Mouse (Mus musculus): ENCODE data around the gene Rad50. TPM values are rescaled to one million over a fixed set of nuclear protein-coding genes. Genes with fewer than 3 reads are reported as not detected.

The Rad50 gene
- total RNA-seq, 2 experiments from 2014 or later: 12.1 to 17.1 TPM

GRCm38 (mm10) chr11:53699351-53699750, 7.8 kb downstream of the Rad50 start:
- no peak for DNase-seq

GRCm38 (mm10) chr11:53698521-53698920, 8.6 kb downstream of the Rad50 start:
- no peak for DNase-seq

GRCm38 (mm10) chr11:53691979-53692378, 15.1 kb downstream of the Rad50 start:
- no peak for DNase-seq

- no peak for DNase-seq
Measured at GRCm38 (mm10) chr11:53682994-53683530, 24.1 kb downstream of the Rad50 start.

GRCm38 (mm10) chr11:53682170-53682569, 24.9 kb downstream of the Rad50 start:
- DNase-seq: no peak

- DNase-seq: no peak
Measured at GRCm38 (mm10) chr11:53681686-53682085, 25.4 kb downstream of the Rad50 start.

GRCm38 (mm10) chr11:53680141-53680540, 27.0 kb downstream of the Rad50 start:
- no peak for DNase-seq

GRCm38 (mm10) chr11:53671414-53671813, 35.7 kb downstream of the Rad50 start:
- DNase-seq: no peak

- no peak for DNase-seq
Measured at GRCm38 (mm10) chr11:53664091-53664490, 43.0 kb downstream of the Rad50 start.

- DNase-seq: no peak
Measured at GRCm38 (mm10) chr11:53662794-53663674, 44.1 kb downstream of the Rad50 start.

GRCm38 (mm10) chr11:53657828-53658227, 49.3 kb downstream of the Rad50 start:
- no peak for DNase-seq

GRCm38 (mm10) chr11:53657381-53657780, 49.7 kb downstream of the Rad50 start:
- no peak for DNase-seq

- no peak for DNase-seq
Measured at GRCm38 (mm10) chr11:53656558-53657202, 50.4 kb downstream of the Rad50 start.

GRCm38 (mm10) chr11:53655043-53655442, 52.1 kb downstream of the Rad50 start:
- no peak for DNase-seq

GRCm38 (mm10) chr11:53652427-53652826, 54.7 kb downstream of the Rad50 start:
- no peak for DNase-seq

GRCm38 (mm10) chr11:53651441-53651840, 55.7 kb downstream of the Rad50 start:
- DNase-seq: no peak

- DNase-seq: no peak
Measured at GRCm38 (mm10) chr11:53644017-53644416, 63.1 kb downstream of the Rad50 start.

GRCm38 (mm10) chr11:53642744-53643279, 64.3 kb downstream of the Rad50 start:
- DNase-seq: no peak

- no peak for DNase-seq
Measured at GRCm38 (mm10) chr11:53637803-53638260, 69.3 kb downstream of the Rad50 start.

- no peak for DNase-seq
Measured at GRCm38 (mm10) chr11:53637046-53637802, 69.9 kb downstream of the Rad50 start.

GRCm38 (mm10) chr11:53636183-53636646, 70.9 kb downstream of the Rad50 start:
- DNase-seq: peak; percentile 12 to 37
